Mouse (Mus musculus) CH12.LX (cell line): ENCODE data around the gene Tspear.

Experiments
- CHD2 ChIP-seq: IDR thresholded peaks from 2 replicates; pipeline ENCODE4 v1.6.1; 2011; ENCODE audit warnings: low read length, improper control_type of control experiment
- CTCF ChIP-seq, 2 experiments: IDR thresholded peaks in 1 of 2; conservative IDR thresholded peaks in 1 of 2; 2 replicates each; pipeline ENCODE4 v1.5.1; 2011 to 2012; ENCODE audit warnings: low read depth in 2 of 2, low read length in 2 of 2, improper control_type of control experiment in 1 of 2, inconsistent platforms in 1 of 2, mild to moderate bottlenecking in 1 of 2, moderate library complexity in 1 of 2
- E2F4 ChIP-seq: IDR thresholded peaks from 2 replicates; pipeline ENCODE4 v1.6.1; 2011; ENCODE audit warnings: low read depth, low read length, improper control_type of control experiment; ENCODE audit not compliant: insufficient replicate concordance
- ELF1 ChIP-seq: IDR thresholded peaks from 2 replicates; pipeline ENCODE4 v1.6.1; 2014; ENCODE audit warnings: low read depth, mild to moderate bottlenecking, inconsistent platforms, low read length, improper control_type of control experiment
- EP300 ChIP-seq: IDR thresholded peaks from 2 replicates; pipeline ENCODE4 v1.6.1; 2011; ENCODE audit warnings: low read length, improper control_type of control experiment
- KAT2A ChIP-seq: IDR thresholded peaks from 2 replicates; pipeline ENCODE4 v1.6.1; 2012; ENCODE audit warnings: low read length, improper control_type of control experiment, inconsistent platforms; ENCODE audit not compliant: insufficient replicate concordance
- MAFK ChIP-seq: IDR thresholded peaks from 2 replicates; pipeline ENCODE4 v1.6.1; 2011; ENCODE audit warnings: low read length, improper control_type of control experiment; ENCODE audit not compliant: insufficient replicate concordance
- MAX ChIP-seq: IDR thresholded peaks from 2 replicates; pipeline ENCODE4 v1.6.1; 2011; ENCODE audit warnings: low read length, improper control_type of control experiment
- NRF1 ChIP-seq: IDR thresholded peaks from 2 replicates; pipeline ENCODE4 v1.6.1; 2014; ENCODE audit warnings: low read depth, mild to moderate bottlenecking, inconsistent platforms, low read length, improper control_type of control experiment, moderate library complexity
- PAX5 ChIP-seq: IDR thresholded peaks from 2 replicates; pipeline ENCODE4 v1.6.1; 2012; ENCODE audit warnings: low read length, inconsistent platforms, mixed read lengths
- POLR2A ChIP-seq: IDR thresholded peaks from 2 replicates; pipeline ENCODE4 v1.6.1; 2011; ENCODE audit warnings: low read depth, mild to moderate bottlenecking, improper control_type of control experiment, low read length
- RAD21 ChIP-seq: IDR thresholded peaks from 2 replicates; pipeline ENCODE4 v1.6.1; 2011; ENCODE audit warnings: low read depth, mild to moderate bottlenecking, low read length, improper control_type of control experiment, moderate library complexity
- TBP ChIP-seq: conservative IDR thresholded peaks from 2 replicates; pipeline ENCODE4 v1.6.1; 2011; ENCODE audit warnings: low read depth, low read length, improper control_type of control experiment

- TF ChIP-seq POLR2A: no peak
- TF ChIP-seq RAD21: no peak
- no peak for TF ChIP-seq E2F4
- no peak for TF ChIP-seq NRF1
- TF ChIP-seq TBP: no peak
- no peak for TF ChIP-seq KAT2A
- TF ChIP-seq PAX5: no peak
- TF ChIP-seq CTCF (conservative IDR thresholded peaks at IDR 0.05 in 1 of 2, IDR thresholded peaks at IDR 0.05 in 1 of 2; ENCODE audit: low read depth in 2 of 2, low read length in 2 of 2): no peak
- no peak for TF ChIP-seq CHD2
- no peak for TF ChIP-seq EP300
- no peak for TF ChIP-seq MAFK
- no peak for TF ChIP-seq ELF1
- no peak for TF ChIP-seq MAX
Measured at GRCm38 (mm10) chr10:77900126-77900525, 213.8 kb downstream of the Tspear start.
